Mouse (Mus musculus) megakaryocyte, embryonic 14.5 days (primary cell): ENCODE results near the gene Glt28d2.

ENCODE experiments used
- FLI1 ChIP-seq: IDR thresholded peaks from 2 replicates; pipeline ENCODE4 v1.6.1; 2012; ENCODE audit warnings: low read length, inconsistent platforms, mixed read lengths
- GATA1 ChIP-seq: IDR thresholded peaks from 3 replicates; pipeline ENCODE4 v1.6.1; 2012; ENCODE audit warnings: mixed read lengths, low read length, inconsistent platforms, borderline replicate concordance

DNA sequence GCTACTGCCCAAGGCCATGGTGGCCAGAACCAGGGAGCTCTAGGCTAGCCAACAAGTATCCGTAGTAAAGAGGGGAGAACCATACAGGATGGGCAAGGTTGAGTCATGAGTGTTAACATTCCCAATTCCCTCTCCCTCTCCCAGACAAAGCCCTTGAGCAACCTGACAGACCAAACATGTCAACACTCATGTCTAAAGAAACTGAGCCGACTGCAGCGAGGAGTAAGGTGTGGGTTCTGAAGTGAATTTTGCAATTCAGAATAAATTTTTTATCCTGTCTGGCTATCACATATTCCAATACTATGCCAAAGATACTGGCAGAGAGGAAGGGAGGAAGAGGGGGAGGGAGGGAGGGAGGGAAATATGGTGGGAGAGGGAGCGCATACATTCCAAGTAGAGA is 33.6 kb downstream of the Glt28d2 start:
- TF ChIP-seq GATA1 (no peak), FLI1 (no peak)
